Mouse (Mus musculus): ENCODE data around the gene Gm44790. TPM values are rescaled to one million over a fixed set of nuclear protein-coding genes. Genes with fewer than 3 reads are reported as not detected.

The Gm44790 gene
- polyA plus RNA-seq, 1 experiment: not detected

- Histone ChIP-seq H3K27ac (ENCODE audit: control insufficient read depth, insufficient read depth, low read depth, low read length, poor library complexity) (no peak overlapping the region), H3K4me1 (ENCODE audit: control insufficient read depth, insufficient read depth, low read length) (no peaks in the 10 kb centered on the region; the same call in 1 of the 2 replicates), H3K4me3 (replicated peaks; ENCODE audit: control insufficient read depth, low read depth, low read length) (no peak overlapping the region)
- no peak for TF ChIP-seq CTCF (IDR thresholded peaks at IDR 0.05; ENCODE audit: control insufficient read depth, insufficient read depth, low read length)
- TF ChIP-seq POLR2A (IDR thresholded peaks at IDR 0.05; ENCODE audit: borderline replicate concordance, control insufficient read depth, low read depth, low read length): no peak
- 88% methylated on average over 5 of the region's 5 CpGs for WGBS
Measured at GRCm38 (mm10) chr6:86391326-86391725, 35.1 kb upstream of the Gm44790 start.

GRCm38 (mm10) chr6:86393187-86393586, 33.3 kb upstream of the Gm44790 start:
- WGBS: 89% methylated on average over 1 of the region's 1 CpGs
- H3K27ac ChIP-seq (ENCODE audit: control insufficient read depth, insufficient read depth, low read depth, low read length, poor library complexity): no peak overlapping the region
- TF ChIP-seq CTCF (IDR thresholded peaks at IDR 0.05; ENCODE audit: control insufficient read depth, insufficient read depth, low read length) (no peak), POLR2A (IDR thresholded peaks at IDR 0.05; ENCODE audit: borderline replicate concordance, control insufficient read depth, low read depth, low read length) (no peak)
- H3K4me3 ChIP-seq (replicated peaks; ENCODE audit: control insufficient read depth, low read depth, low read length): no peak overlapping the region
- no peaks in the 10 kb centered on the region; the same call in 1 of the 2 replicates for H3K4me1 ChIP-seq (ENCODE audit: control insufficient read depth, insufficient read depth, low read length)

- H3K4me1 ChIP-seq (ENCODE audit: control insufficient read depth, insufficient read depth, low read length): no peaks in the 10 kb centered on the region; the same call in 1 of the 2 replicates
- WGBS: 84% methylated on average over 17 of the region's 17 CpGs
Measured at GRCm38 (mm10) chr6:86394078-86394720, 32.3 kb upstream of the Gm44790 start.

GRCm38 (mm10) chr6:86395021-86395420, 31.4 kb upstream of the Gm44790 start:
- WGBS: 66% methylated on average over 9 of the region's 9 CpGs
- no peak overlapping the region for H3K4me3 ChIP-seq (replicated peaks; ENCODE audit: control insufficient read depth, low read depth, low read length)
- TF ChIP-seq POLR2A (IDR thresholded peaks at IDR 0.05; ENCODE audit: borderline replicate concordance, control insufficient read depth, low read depth, low read length): no peak
- no peak for TF ChIP-seq CTCF (IDR thresholded peaks at IDR 0.05; ENCODE audit: control insufficient read depth, insufficient read depth, low read length)
- no peak overlapping the region for H3K27ac ChIP-seq (ENCODE audit: control insufficient read depth, insufficient read depth, low read depth, low read length, poor library complexity)
- H3K4me1 ChIP-seq (ENCODE audit: control insufficient read depth, insufficient read depth, low read length): no peaks in the 10 kb centered on the region; the same call in 1 of the 2 replicates

More at GRCm38 (mm10) chr6:86394078-86394720, 32.3 kb upstream of the Gm44790 start:
- no peak for TF ChIP-seq POLR2A (IDR thresholded peaks at IDR 0.05; ENCODE audit: borderline replicate concordance, control insufficient read depth, low read depth, low read length)
- no peak for TF ChIP-seq CTCF (IDR thresholded peaks at IDR 0.05; ENCODE audit: control insufficient read depth, insufficient read depth, low read length)
- H3K4me3 ChIP-seq (replicated peaks; ENCODE audit: control insufficient read depth, low read depth, low read length): no peak overlapping the region
- no peak overlapping the region for H3K27ac ChIP-seq (ENCODE audit: control insufficient read depth, insufficient read depth, low read depth, low read length, poor library complexity)

GRCm38 (mm10) chr6:86395969-86396368, 30.5 kb upstream of the Gm44790 start:
- H3K4me3 ChIP-seq (replicated peaks; ENCODE audit: control insufficient read depth, low read depth, low read length): peak overlapping the region; percentile 86
- no peak for TF ChIP-seq POLR2A (IDR thresholded peaks at IDR 0.05; ENCODE audit: borderline replicate concordance, control insufficient read depth, low read depth, low read length)
- TF ChIP-seq CTCF (IDR thresholded peaks at IDR 0.05; ENCODE audit: control insufficient read depth, insufficient read depth, low read length): no peak
- WGBS: 5% methylated on average over 10 of the region's 10 CpGs
- H3K4me1 ChIP-seq (ENCODE audit: control insufficient read depth, insufficient read depth, low read length): no peaks in the 10 kb centered on the region; the same call in 1 of the 2 replicates
- peak overlapping the region; percentile 44 for H3K27ac ChIP-seq (ENCODE audit: control insufficient read depth, insufficient read depth, low read depth, low read length, poor library complexity)

- peak; percentile 94; the same call in 1 of the 2 replicates for TF ChIP-seq POLR2A (IDR thresholded peaks at IDR 0.05; ENCODE audit: borderline replicate concordance, control insufficient read depth, low read depth, low read length)
- no peak for TF ChIP-seq CTCF (IDR thresholded peaks at IDR 0.05; ENCODE audit: control insufficient read depth, insufficient read depth, low read length)
- Histone ChIP-seq H3K4me3 (replicated peaks; ENCODE audit: control insufficient read depth, low read depth, low read length) (peak within 1 kb of the TSS; percentile 86), H3K4me1 (ENCODE audit: control insufficient read depth, insufficient read depth, low read length) (no peaks in the 10 kb centered on the region; the same call in 1 of the 2 replicates), H3K27ac (ENCODE audit: control insufficient read depth, insufficient read depth, low read depth, low read length, poor library complexity) (peak within 1 kb of the TSS; percentile 44)
- under 1% methylated on average over 51 of the region's 51 CpGs for WGBS
Measured at GRCm38 (mm10) chr6:86396581-86397256, 29.7 kb upstream of the Gm44790 start, which contains the start of gene Pcyox1. Pcyox1 (minus strand) TSS chr6:86397154.

GRCm38 (mm10) chr6:86397257-86397980, 29.0 kb upstream of the Gm44790 start:
- H3K4me1 ChIP-seq (ENCODE audit: control insufficient read depth, insufficient read depth, low read length): no peaks in the 10 kb centered on the region; the same call in 1 of the 2 replicates
- no peak overlapping the region; the same call in 1 of the 2 replicates for H3K27ac ChIP-seq (ENCODE audit: control insufficient read depth, insufficient read depth, low read depth, low read length, poor library complexity)
- H3K4me3 ChIP-seq (replicated peaks; ENCODE audit: control insufficient read depth, low read depth, low read length): peak overlapping the region; percentile 86
- TF ChIP-seq CTCF (IDR thresholded peaks at IDR 0.05; ENCODE audit: control insufficient read depth, insufficient read depth, low read length) (no peak), POLR2A (IDR thresholded peaks at IDR 0.05; ENCODE audit: borderline replicate concordance, control insufficient read depth, low read depth, low read length) (no peak)
- WGBS: under 1% methylated on average over 14 of the region's 14 CpGs

GRCm38 (mm10) chr6:86398986-86399385, 27.5 kb upstream of the Gm44790 start:
- no peak for TF ChIP-seq CTCF (IDR thresholded peaks at IDR 0.05; ENCODE audit: control insufficient read depth, insufficient read depth, low read length)
- no peak for TF ChIP-seq POLR2A (IDR thresholded peaks at IDR 0.05; ENCODE audit: borderline replicate concordance, control insufficient read depth, low read depth, low read length)
- Histone ChIP-seq H3K27ac (ENCODE audit: control insufficient read depth, insufficient read depth, low read depth, low read length, poor library complexity) (no peak overlapping the region), H3K4me1 (ENCODE audit: control insufficient read depth, insufficient read depth, low read length) (no peaks in the 10 kb centered on the region; the same call in 1 of the 2 replicates), H3K4me3 (replicated peaks; ENCODE audit: control insufficient read depth, low read depth, low read length) (no peak overlapping the region)
- 80% methylated on average over 2 of the region's 2 CpGs for WGBS

All from bone marrow, adult 2 months (tissue).